Mouse (Mus musculus) liver, postnatal 0 days (tissue): ENCODE results near the gene AY074887. TPM values are rescaled to one million over a fixed set of nuclear protein-coding genes. Genes with fewer than 3 reads are reported as not detected.
A peak's percentile ranks its signal among the peaks of the same experiment; 100 is the strongest.

Experiments used
- ATAC-seq: fragments of 200-750 bp; cut with Nextera tagmentation; 2 replicates; pipeline ENCODE4 v1.8.0; 2017; ENCODE audit warnings: mild to moderate bottlenecking, moderate library complexity
- DNase-seq: peaks from one replicate; pipeline ENCODE4 v3.0.0-alpha.2; 2016
- H3K27ac ChIP-seq: fragments of 300-500 bp; sonication (generic); 2 replicates; pipeline ENCODE4 v1.5.1; 2014; ENCODE audit warnings: antibody characterized with exemption, moderate library complexity, mild to moderate bottlenecking, low read depth
- H3K27me3 ChIP-seq: fragments of 300-500 bp; sonication (generic); 2 replicates; pipeline ENCODE4 v1.6.1; 2014; ENCODE audit warnings: low read length, control low read depth, mixed read lengths; ENCODE audit not compliant: insufficient read depth
- H3K36me3 ChIP-seq: fragments of 300-500 bp; sonication (generic); replicated peaks from 2 replicates; pipeline ENCODE4 v1.6.1; 2014; ENCODE audit warnings: mild to moderate bottlenecking, control low read depth, low read length, moderate library complexity, mixed read lengths; ENCODE audit not compliant: insufficient read depth
- H3K4me1 ChIP-seq: fragments of 300-500 bp; sonication (generic); 2 replicates; pipeline ENCODE4 v1.6.1; 2014; ENCODE audit warnings: antibody characterized with exemption, mild to moderate bottlenecking, control low read depth; ENCODE audit not compliant: insufficient read depth
- H3K4me2 ChIP-seq: fragments of 300-500 bp; sonication (generic); 2 replicates; pipeline ENCODE4 v1.6.1; 2014; ENCODE audit warnings: low read depth, mild to moderate bottlenecking, low read length, moderate library complexity, mixed read lengths
- H3K4me3 ChIP-seq: fragments of 300-500 bp; sonication (generic); 2 replicates; pipeline ENCODE4 v1.5.1; 2014; ENCODE audit warnings: low read depth, low read length
- H3K9ac ChIP-seq: fragments of 300-500 bp; sonication (generic); replicated peaks from 2 replicates; pipeline ENCODE4 v1.6.1; 2014; ENCODE audit warnings: mild to moderate bottlenecking, moderate library complexity
- H3K9me3 ChIP-seq: fragments of 300-500 bp; sonication (generic); 2 replicates; pipeline ENCODE4 v1.6.1; 2016; ENCODE audit warnings: mild to moderate bottlenecking, control low read depth, low read length, mixed read lengths
- CTCF ChIP-seq: sonication (generic); IDR thresholded peaks from 2 replicates; pipeline ENCODE4 v1.5.1; 2016; ENCODE audit warnings: antibody characterized with exemption, low read depth
- EP300 ChIP-seq: IDR thresholded peaks from 2 replicates; pipeline ENCODE4 v1.6.1; 2016; ENCODE audit warnings: antibody characterized with exemption, low read depth, mild to moderate bottlenecking
- WGBS: fragments of 180-500 bp; shearing (Covaris S2); extraction: QIAGEN DNeasy Blood & Tissue Kit; methylation state at CpG from one replicate; pipeline ENCODE4 v1.1.7; 2014; ENCODE audit not compliant: insufficient replicate concordance; 5-methylcytosine and 5-hydroxymethylcytosine counted together
- polyA plus RNA-seq: library from polyadenylated mRNA; unstranded; fragments of >200 nt; fragmentation: Nextera tagmentation; extraction: Ambion mirVana; gene quantifications from 2 replicates; pipeline ENCODE4 v1.2.1, GENCODE M21; 2015

AY074887 gene
- polyA plus RNA-seq, 1 experiment from 2014 or later = 0.39 TPM

GRCm38 (mm10) chr9:54918781-54919180, 32.0 kb downstream of the AY074887 start:
- Histone ChIP-seq H3K27ac (peak overlapping the region; percentile 95), H3K4me3 (no peak overlapping the region), H3K4me1 (peaks cover 6% of the 10 kb centered on the region; the same call in 1 of the 2 replicates), H3K9ac (no peak overlapping the region), H3K36me3 (peaks cover 8% of the 10 kb centered on the region), H3K9me3 (peaks cover 2% of the 10 kb centered on the region; the same call in 1 of the 2 replicates), H3K27me3 (no peaks in the 10 kb centered on the region), H3K4me2 (no peak overlapping the region)
- TF ChIP-seq CTCF (no peak), EP300 (no peak)
- ATAC-seq (no peak), DNase-seq (no peak)
- WGBS = 74% methylated on average over 5 of the region's 5 CpGs

GRCm38 (mm10) chr9:54918191-54918590, 32.6 kb downstream of the AY074887 start:
- H3K4me2 ChIP-seq = peak overlapping the region; percentile 73

GRCm38 (mm10) chr9:54917010-54917677, 33.7 kb downstream of the AY074887 start, which contains the start of gene Hykk:
Gene Hykk, plus strand, starts transcription at chr9:54917283.
- Histone ChIP-seq H3K36me3 (peaks cover 3% of the 10 kb centered on the region; the same call in 1 of the 2 replicates), H3K9ac (peak within 1 kb of the TSS; percentile 79), H3K27ac (peak within 1 kb of the TSS; percentile 95), H3K4me1 (peaks cover 6% of the 10 kb centered on the region; the same call in 1 of the 2 replicates), H3K27me3 (no peaks in the 10 kb centered on the region), H3K4me3 (peak within 1 kb of the TSS; percentile 59), H3K9me3 (peaks cover 2% of the 10 kb centered on the region; the same call in 1 of the 2 replicates), H3K4me2 (peak within 1 kb of the TSS; percentile 73)
- ATAC-seq (peak; percentile 95), DNase-seq (peak; percentile 89)
- TF ChIP-seq EP300 = no peak
- TF ChIP-seq CTCF = no peak
- WGBS = 1% methylated on average over 34 of the region's 34 CpGs

More at GRCm38 (mm10) chr9:54918191-54918590, 32.6 kb downstream of the AY074887 start:
- Histone ChIP-seq H3K27me3 (no peaks in the 10 kb centered on the region), H3K27ac (peak overlapping the region; percentile 95), H3K9me3 (peaks cover 2% of the 10 kb centered on the region; the same call in 1 of the 2 replicates), H3K4me3 (peak overlapping the region; percentile 59), H3K36me3 (peaks cover 8% of the 10 kb centered on the region), H3K4me1 (peaks cover 6% of the 10 kb centered on the region; the same call in 1 of the 2 replicates), H3K9ac (no peak overlapping the region; the same call in 1 of the 2 replicates)
- TF ChIP-seq EP300 = peak; percentile 76
- no peak for TF ChIP-seq CTCF
- ATAC-seq (peak; percentile 63), DNase-seq (peak; percentile 19)
- 49% methylated on average over 2 of the region's 2 CpGs for WGBS

- H3K9ac ChIP-seq = no peak overlapping the region
- H3K4me3 ChIP-seq = no peak overlapping the region
- DNase-seq (no peak), ATAC-seq (no peak)
- H3K27ac ChIP-seq = no peak overlapping the region
- H3K36me3 ChIP-seq = peaks cover 4% of the 10 kb centered on the region; the same call in 1 of the 2 replicates
- H3K27me3 ChIP-seq = no peaks in the 10 kb centered on the region
- H3K4me2 ChIP-seq = 0 out of 2 replicates have a peak overlapping the region, but pooled peaks have one; percentile 73
- no peak for TF ChIP-seq CTCF
- TF ChIP-seq EP300 = no peak
- peaks cover 2% of the 10 kb centered on the region; the same call in 1 of the 2 replicates for H3K9me3 ChIP-seq
- WGBS = 79% methylated on average over 8 of the region's 8 CpGs
- H3K4me1 ChIP-seq = peaks cover 6% of the 10 kb centered on the region; the same call in 1 of the 2 replicates
These were observed 34.4 kb downstream of the AY074887 start for GRCm38 (mm10) chr9:54916401-54916800.

- Histone ChIP-seq H3K9me3 (peaks cover 2% of the 10 kb centered on the region; the same call in 1 of the 2 replicates), H3K4me2 (no peak overlapping the region), H3K4me1 (peaks cover 6% of the 10 kb centered on the region; the same call in 1 of the 2 replicates), H3K36me3 (peaks cover 4% of the 10 kb centered on the region; the same call in 1 of the 2 replicates), H3K27me3 (no peaks in the 10 kb centered on the region), H3K27ac (no peak overlapping the region), H3K4me3 (no peak overlapping the region), H3K9ac (no peak overlapping the region)
- no peak for ATAC-seq
- WGBS = 68% methylated on average over 7 of the region's 7 CpGs
- TF ChIP-seq CTCF (no peak), EP300 (no peak)
- DNase-seq = no peak
These were observed 35.2 kb downstream of the AY074887 start for GRCm38 (mm10) chr9:54915576-54915975.

GRCm38 (mm10) chr9:54909446-54909845, 41.4 kb downstream of the AY074887 start:
- ATAC-seq (no peak), DNase-seq (no peak)
- Histone ChIP-seq H3K4me1 (no peaks in the 10 kb centered on the region), H3K27me3 (no peaks in the 10 kb centered on the region), H3K4me2 (no peak overlapping the region), H3K36me3 (peaks cover 39% of the 10 kb centered on the region), H3K27ac (no peak overlapping the region), H3K9me3 (no peaks in the 10 kb centered on the region), H3K9ac (no peak overlapping the region), H3K4me3 (no peak overlapping the region)
- 78% methylated on average over 5 of the region's 5 CpGs for WGBS
- TF ChIP-seq EP300 = no peak
- TF ChIP-seq CTCF = no peak

Other genes starting within 250 kb of the AY074887 start
- 72.1 and 75.4 TPM in 2 replicates for gene Wdr61, start 216.5 kb downstream of the AY074887 start, polyA plus RNA-seq
- gene Crabp1, start 186.2 kb downstream of the AY074887 start, polyA plus RNA-seq = not detected in 2 replicates
- 6.5 and 7.5 TPM in 2 replicates for gene Ireb2, start 87.2 kb downstream of the AY074887 start, polyA plus RNA-seq
- gene Hykk, start 33.7 kb downstream of the AY074887 start, polyA plus RNA-seq = 13.7 and 14.0 TPM in 2 replicates
- 113 and 118 TPM in 2 replicates for gene Psma4, start 208 bp downstream of the AY074887 start, polyA plus RNA-seq
- gene Chrna5, start 29.9 kb upstream of the AY074887 start, polyA plus RNA-seq = not detected in 2 replicates
- gene Chrna3, start 75.6 kb upstream of the AY074887 start, polyA plus RNA-seq = not detected in 2 replicates
- not detected in 2 replicates for gene Chrnb4, start 97.8 kb upstream of the AY074887 start, polyA plus RNA-seq
- gene Ube2q2, start 197.9 kb upstream of the AY074887 start, polyA plus RNA-seq = 7.7 and 8.3 TPM in 2 replicates